In genomic region chr13:58629365-58630050, GRCm38 (mm10) we compare ENCODE assay signal across 13 mouse cellular contexts. TPM values are rescaled to one million over a fixed set of nuclear protein-coding genes. Genes with fewer than 3 reads are reported as not detected.
DNase-seq lines count a peak whose midpoint lies in the region; ATAC-seq and TF ChIP-seq lines count a peak whose summit lies in the region.
"Had no signal": no experiment of that assay in that cellular context is flagged by ENCODE, and none has a peak within 500 bp of the region (broad histone marks: within the 10 kb centered on the region; RNA-seq: fewer than 3 reads in every experiment).

No protein-coding gene starts in this region.

- no peak overlapping the region for H3K9ac ChIP-seq in liver, embryonic 11.5 days (ENCODE audit: low read depth, low read length)
- no peak overlapping the region for H3K9ac ChIP-seq in liver, embryonic 12.5 days
- H3K9ac ChIP-seq in forebrain, embryonic 13.5 days = no peak overlapping the region
- no peak overlapping the region for H3K9ac ChIP-seq in limb, embryonic 14.5 days (ENCODE audit: low read depth, low read length, severe bottlenecking)

- no peaks in the 10 kb centered on the region for H3K4me1 ChIP-seq in liver, embryonic 11.5 days (replicated peaks; ENCODE audit: control insufficient read depth, insufficient read depth, low read length)
- 0 out of 2 replicates have a peak, but pooled peaks cover 4% of the 10 kb centered on the region for H3K4me1 ChIP-seq in liver, embryonic 12.5 days
- H3K4me1 ChIP-seq in forebrain, embryonic 13.5 days = no peaks in the 10 kb centered on the region
- peaks cover 3% of the 10 kb centered on the region; the same call in 1 of the 2 replicates for H3K4me1 ChIP-seq in limb, embryonic 14.5 days (ENCODE audit: control insufficient read depth, insufficient read depth, low read length)

- no peaks in the 10 kb centered on the region for H3K27me3 ChIP-seq in liver, embryonic 11.5 days (replicated peaks; ENCODE audit: control insufficient read depth, insufficient read depth, low read length)
- H3K27me3 ChIP-seq in liver, embryonic 12.5 days (replicated peaks) = peaks cover 23% of the 10 kb centered on the region
- no peaks in the 10 kb centered on the region; the same call in 1 of the 2 replicates for H3K27me3 ChIP-seq in forebrain, embryonic 13.5 days
- H3K27me3 ChIP-seq in limb, embryonic 14.5 days (ENCODE audit: control insufficient read depth, insufficient read depth, low read length) = no peaks in the 10 kb centered on the region

- no peak overlapping the region for H3K4me3 ChIP-seq in liver, embryonic 11.5 days (ENCODE audit: low read depth, low read length)
- no peak overlapping the region for H3K4me3 ChIP-seq in liver, embryonic 12.5 days
- H3K4me3 ChIP-seq in forebrain, embryonic 13.5 days = no peak overlapping the region
- no peak overlapping the region for H3K4me3 ChIP-seq in limb, embryonic 14.5 days (replicated peaks; ENCODE audit: low read length)

- no peak for DNase-seq in liver, embryonic 11.5 days (ENCODE audit: low spot score)
- no peak for DNase-seq in limb, embryonic 14.5 days (ENCODE audit: low spot score)
- peak; percentile 66 for DNase-seq in retina, embryonic 14.5 days (ENCODE audit: low spot score)
- DNase-seq in right cerebral cortex, postnatal 10 days (ENCODE audit: low spot score in 2 of 2) = no peak
- no peak for DNase-seq in gastrocnemius, adult 8-10 months (ENCODE audit: low spot score in 2 of 2)
- DNase-seq in layer of hippocampus, adult 9-10 months (ENCODE audit: low spot score) = no peak
- DNase-seq: adrenal gland, postnatal 25 days; cerebellum, postnatal 25 days; gastrocnemius, postnatal 10 days; lung, postnatal 36 days had no signal

- 24% methylated on average over 13 of the region's 13 CpGs for WGBS in liver, embryonic 11.5 days
- 17% methylated on average over 13 of the region's 13 CpGs for WGBS in liver, embryonic 12.5 days (ENCODE audit: insufficient replicate concordance)
- 22% methylated on average over 13 of the region's 13 CpGs for WGBS in forebrain, embryonic 13.5 days
- WGBS in limb, embryonic 14.5 days = 27% methylated on average over 13 of the region's 13 CpGs

- H3K9me3 ChIP-seq in liver, embryonic 11.5 days (ENCODE audit: control insufficient read depth, low read length) = no peaks in the 10 kb centered on the region
- H3K9me3 ChIP-seq in liver, embryonic 12.5 days (replicated peaks) = no peaks in the 10 kb centered on the region
- H3K9me3 ChIP-seq in forebrain, embryonic 13.5 days (replicated peaks) = no peaks in the 10 kb centered on the region
- no peaks in the 10 kb centered on the region for H3K9me3 ChIP-seq in limb, embryonic 14.5 days (ENCODE audit: control insufficient read depth, low read length)

- H3K36me3 ChIP-seq in liver, embryonic 11.5 days (ENCODE audit: control insufficient read depth, insufficient read depth, low read length) = no peaks in the 10 kb centered on the region
- no peaks in the 10 kb centered on the region for H3K36me3 ChIP-seq in liver, embryonic 12.5 days
- H3K36me3 ChIP-seq in forebrain, embryonic 13.5 days (ENCODE audit: poor library complexity, severe bottlenecking) = no peaks in the 10 kb centered on the region
- no peaks in the 10 kb centered on the region for H3K36me3 ChIP-seq in limb, embryonic 14.5 days (ENCODE audit: control insufficient read depth, insufficient read depth, low read length)

- H3K4me2 ChIP-seq in liver, embryonic 11.5 days = 0 out of 2 replicates have a peak overlapping the region, but pooled peaks have one; percentile 16
- no peak overlapping the region for H3K4me2 ChIP-seq in liver, embryonic 12.5 days
- peak overlapping the region; percentile 38 for H3K4me2 ChIP-seq in forebrain, embryonic 13.5 days
- peak overlapping the region; percentile 17; the same call in 1 of the 2 replicates for H3K4me2 ChIP-seq in limb, embryonic 14.5 days (replicated peaks; ENCODE audit: low read depth, low read length, severe bottlenecking)

- ATAC-seq in liver, embryonic 11.5 days (replicated peaks; ENCODE audit: low FRiP score) = no peak
- no peak for ATAC-seq in liver, embryonic 12.5 days
- ATAC-seq in forebrain, embryonic 13.5 days = no peak; the same call in 1 of the 2 replicates
- ATAC-seq in limb, embryonic 14.5 days (ENCODE audit: low FRiP score, low read depth) = no peak

- no peak for TF ChIP-seq POLR2A in limb, embryonic 14.5 days (IDR thresholded peaks at IDR 0.05; ENCODE audit: borderline replicate concordance, extremely low read depth, insufficient read depth, insufficient read length)

- no peak overlapping the region for H3K27ac ChIP-seq in liver, embryonic 11.5 days (ENCODE audit: low read depth, low read length)
- no peak overlapping the region for H3K27ac ChIP-seq in liver, embryonic 12.5 days
- no peak overlapping the region for H3K27ac ChIP-seq in forebrain, embryonic 13.5 days
- H3K27ac ChIP-seq in limb, embryonic 14.5 days (replicated peaks; ENCODE audit: low read depth, low read length) = no peak overlapping the region
- H3K27ac ChIP-seq: kidney, postnatal 0 days had no signal

RNA-seq across cellular contexts. Expression of gene Slc28a3, which starts 18.8 kb away (rescaled TPM):
- 0.08 TPM in 1 of 2 replicates, not detected in the other for polyA plus RNA-seq in liver, embryonic 11.5 days (2014; fragmentation: Nextera tagmentation; extraction: Ambion mirVana)
- polyA plus RNA-seq in liver, embryonic 12.5 days (2016; fragmentation: Nextera tagmentation; extraction: Ambion mirVana) = not detected in 2 replicates
- 0.08 TPM in 1 of 2 replicates, not detected in the other for polyA plus RNA-seq in forebrain, embryonic 13.5 days (2015; fragmentation: Nextera tagmentation; extraction: Ambion mirVana)
- polyA plus RNA-seq in limb, embryonic 14.5 days (2012; rRNA removed) = 0.08 and 0.13 TPM in 2 replicates
- polyA plus RNA-seq in limb, embryonic 14.5 days (2014; fragmentation: Nextera tagmentation; extraction: Ambion mirVana) = not detected in 2 replicates
- total RNA-seq in gastrocnemius, adult 8-10 months (2022) = not detected
- total RNA-seq: gastrocnemius, postnatal 10 days had no signal
- polyA plus RNA-seq: kidney, postnatal 0 days had no signal
